Mouse (Mus musculus): Measurements from ENCODE around the gene Gbx2. TPM values are rescaled to one million over a fixed set of nuclear protein-coding genes. Genes with fewer than 3 reads are reported as not detected.

The Gbx2 gene
- polyA plus RNA-seq, 1 experiment from 2014 or later, result not detected

DNA sequence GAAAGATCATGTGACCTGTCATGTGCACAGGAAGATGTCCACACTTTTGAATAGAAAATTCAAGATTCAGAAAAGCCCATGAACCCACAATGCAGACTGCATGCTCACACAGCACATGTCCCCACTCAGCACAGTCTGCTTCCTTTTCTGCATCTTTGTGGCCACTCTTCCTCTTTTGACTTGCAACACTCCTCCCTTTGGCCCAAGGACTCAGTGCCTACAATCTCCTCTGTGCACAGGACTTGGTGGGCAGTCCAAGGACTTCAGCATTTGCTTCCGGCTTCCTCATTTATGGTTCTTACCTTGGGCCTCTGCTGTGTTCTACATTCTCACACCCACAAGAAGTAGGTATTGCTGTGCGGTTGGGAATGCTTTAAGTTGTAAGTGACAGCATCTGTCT, 28.7 kb downstream of the Gbx2 start:
- H3K9ac ChIP-seq (ENCODE audit: low read length), result no peak overlapping the region
- H3K4me1 ChIP-seq (replicated peaks; ENCODE audit: control insufficient read depth, insufficient read depth, low read length), result no peaks in the 10 kb centered on the region
- H3K4me3 ChIP-seq (ENCODE audit: low read length), result no peak overlapping the region
- no peak overlapping the region for H3K27ac ChIP-seq (ENCODE audit: low read length)
- no peak for ATAC-seq (ENCODE audit: low read depth)
- H3K4me2 ChIP-seq (ENCODE audit: low read depth, low read length), result no peak overlapping the region
- H3K9me3 ChIP-seq (ENCODE audit: control insufficient read depth, low read length), result no peaks in the 10 kb centered on the region
- 88% methylated on average over 2 of the region's 2 CpGs for WGBS
- no peaks in the 10 kb centered on the region for H3K27me3 ChIP-seq (ENCODE audit: control insufficient read depth, insufficient read depth, low read depth, low read length)
- no peaks in the 10 kb centered on the region for H3K36me3 ChIP-seq (ENCODE audit: control insufficient read depth, insufficient read depth, low read length)

- 79% methylated on average over 4 of the region's 4 CpGs for WGBS
- Histone ChIP-seq H3K36me3 (ENCODE audit: control insufficient read depth, insufficient read depth, low read length) (no peaks in the 10 kb centered on the region), H3K27ac (ENCODE audit: low read length) (no peak overlapping the region), H3K4me2 (ENCODE audit: low read depth, low read length) (no peak overlapping the region), H3K9me3 (ENCODE audit: control insufficient read depth, low read length) (no peaks in the 10 kb centered on the region), H3K4me1 (replicated peaks; ENCODE audit: control insufficient read depth, insufficient read depth, low read length) (no peaks in the 10 kb centered on the region), H3K4me3 (ENCODE audit: low read length) (no peak overlapping the region), H3K9ac (ENCODE audit: low read length) (no peak overlapping the region), H3K27me3 (ENCODE audit: control insufficient read depth, insufficient read depth, low read depth, low read length) (no peaks in the 10 kb centered on the region)
- ATAC-seq (ENCODE audit: low read depth), result no peak
Measured at GRCm38 (mm10) chr1:89901381-89901780, 29.6 kb downstream of the Gbx2 start.

- H3K27ac ChIP-seq (ENCODE audit: low read length), result no peak overlapping the region
- H3K4me1 ChIP-seq (replicated peaks; ENCODE audit: control insufficient read depth, insufficient read depth, low read length), result no peaks in the 10 kb centered on the region
- H3K4me2 ChIP-seq (ENCODE audit: low read depth, low read length), result no peak overlapping the region
- no peaks in the 10 kb centered on the region for H3K36me3 ChIP-seq (ENCODE audit: control insufficient read depth, insufficient read depth, low read length)
- H3K4me3 ChIP-seq (ENCODE audit: low read length), result no peak overlapping the region
- no peak overlapping the region for H3K9ac ChIP-seq (ENCODE audit: low read length)
- no peak for ATAC-seq (ENCODE audit: low read depth)
- WGBS, result 58% methylated on average over 11 of the region's 11 CpGs
- no peaks in the 10 kb centered on the region for H3K9me3 ChIP-seq (ENCODE audit: control insufficient read depth, low read length)
- H3K27me3 ChIP-seq (ENCODE audit: control insufficient read depth, insufficient read depth, low read depth, low read length), result no peaks in the 10 kb centered on the region
Measured at GRCm38 (mm10) chr1:89899761-89900445, 31.1 kb downstream of the Gbx2 start.

- WGBS, result 77% methylated on average over 2 of the region's 2 CpGs
- Histone ChIP-seq H3K9ac (ENCODE audit: low read length) (no peak overlapping the region), H3K4me3 (ENCODE audit: low read length) (no peak overlapping the region), H3K36me3 (ENCODE audit: control insufficient read depth, insufficient read depth, low read length) (no peaks in the 10 kb centered on the region), H3K27me3 (ENCODE audit: control insufficient read depth, insufficient read depth, low read depth, low read length) (no peaks in the 10 kb centered on the region), H3K9me3 (ENCODE audit: control insufficient read depth, low read length) (no peaks in the 10 kb centered on the region), H3K27ac (ENCODE audit: low read length) (no peak overlapping the region), H3K4me2 (ENCODE audit: low read depth, low read length) (no peak overlapping the region), H3K4me1 (replicated peaks; ENCODE audit: control insufficient read depth, insufficient read depth, low read length) (no peaks in the 10 kb centered on the region)
- no peak for ATAC-seq (ENCODE audit: low read depth)
Measured at GRCm38 (mm10) chr1:89899036-89899435, 31.9 kb downstream of the Gbx2 start.

- H3K9ac ChIP-seq (ENCODE audit: low read length), result no peak overlapping the region
- ATAC-seq (ENCODE audit: low read depth), result no peak
Measured at GRCm38 (mm10) chr1:89895801-89896200, 35.2 kb downstream of the Gbx2 start.

GRCm38 (mm10) chr1:89892281-89892680, 38.7 kb downstream of the Gbx2 start:
- H3K36me3 ChIP-seq (ENCODE audit: control insufficient read depth, insufficient read depth, low read length), result peaks cover 6% of the 10 kb centered on the region
- no peak for ATAC-seq (ENCODE audit: low read depth)
- no peaks in the 10 kb centered on the region for H3K27me3 ChIP-seq (ENCODE audit: control insufficient read depth, insufficient read depth, low read depth, low read length)
- H3K4me1 ChIP-seq (replicated peaks; ENCODE audit: control insufficient read depth, insufficient read depth, low read length), result no peaks in the 10 kb centered on the region
- H3K27ac ChIP-seq (ENCODE audit: low read length), result no peak overlapping the region
- no peak overlapping the region for H3K4me3 ChIP-seq (ENCODE audit: low read length)
- 54% methylated on average over 7 of the region's 7 CpGs for WGBS
- no peak overlapping the region for H3K9ac ChIP-seq (ENCODE audit: low read length)
- H3K4me2 ChIP-seq (ENCODE audit: low read depth, low read length), result no peak overlapping the region
- H3K9me3 ChIP-seq (ENCODE audit: control insufficient read depth, low read length), result no peaks in the 10 kb centered on the region

More at GRCm38 (mm10) chr1:89895801-89896200, 35.2 kb downstream of the Gbx2 start:
- Histone ChIP-seq H3K27me3 (ENCODE audit: control insufficient read depth, insufficient read depth, low read depth, low read length) (no peaks in the 10 kb centered on the region), H3K9me3 (ENCODE audit: control insufficient read depth, low read length) (no peaks in the 10 kb centered on the region), H3K4me1 (replicated peaks; ENCODE audit: control insufficient read depth, insufficient read depth, low read length) (no peaks in the 10 kb centered on the region), H3K27ac (ENCODE audit: low read length) (no peak overlapping the region), H3K4me3 (ENCODE audit: low read length) (no peak overlapping the region), H3K4me2 (ENCODE audit: low read depth, low read length) (no peak overlapping the region), H3K36me3 (ENCODE audit: control insufficient read depth, insufficient read depth, low read length) (peaks cover 2% of the 10 kb centered on the region; the same call in 1 of the 2 replicates)
- 72% methylated on average over 5 of the region's 5 CpGs for WGBS

DNA sequence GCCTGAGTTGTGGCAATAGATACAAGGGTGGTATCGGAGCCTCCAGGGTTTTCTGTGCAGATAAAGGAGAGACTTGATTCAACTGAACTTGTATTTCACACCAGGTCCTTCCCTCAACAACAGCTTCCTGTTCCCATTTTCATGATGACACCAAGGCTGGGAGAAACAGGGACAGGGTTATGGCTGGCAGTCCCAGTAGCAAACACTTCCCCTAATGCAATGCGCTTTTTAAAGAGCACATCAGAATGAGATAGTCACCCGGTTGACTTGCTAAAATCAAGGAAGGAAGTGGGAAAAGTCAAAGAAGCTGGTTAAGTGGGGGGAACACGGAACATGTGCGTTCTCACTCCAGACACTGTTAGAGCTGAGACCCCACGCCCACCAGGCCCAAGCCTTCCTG, 39.6 kb downstream of the Gbx2 start:
- Histone ChIP-seq H3K4me3 (ENCODE audit: low read length) (no peak overlapping the region), H3K4me1 (replicated peaks; ENCODE audit: control insufficient read depth, insufficient read depth, low read length) (no peaks in the 10 kb centered on the region), H3K27ac (ENCODE audit: low read length) (no peak overlapping the region), H3K36me3 (ENCODE audit: control insufficient read depth, insufficient read depth, low read length) (peaks cover 6% of the 10 kb centered on the region), H3K9ac (ENCODE audit: low read length) (no peak overlapping the region), H3K4me2 (ENCODE audit: low read depth, low read length) (no peak overlapping the region), H3K9me3 (ENCODE audit: control insufficient read depth, low read length) (no peaks in the 10 kb centered on the region), H3K27me3 (ENCODE audit: control insufficient read depth, insufficient read depth, low read depth, low read length) (no peaks in the 10 kb centered on the region)
- ATAC-seq (ENCODE audit: low read depth), result no peak
- 76% methylated on average over 6 of the region's 6 CpGs for WGBS

DNA sequence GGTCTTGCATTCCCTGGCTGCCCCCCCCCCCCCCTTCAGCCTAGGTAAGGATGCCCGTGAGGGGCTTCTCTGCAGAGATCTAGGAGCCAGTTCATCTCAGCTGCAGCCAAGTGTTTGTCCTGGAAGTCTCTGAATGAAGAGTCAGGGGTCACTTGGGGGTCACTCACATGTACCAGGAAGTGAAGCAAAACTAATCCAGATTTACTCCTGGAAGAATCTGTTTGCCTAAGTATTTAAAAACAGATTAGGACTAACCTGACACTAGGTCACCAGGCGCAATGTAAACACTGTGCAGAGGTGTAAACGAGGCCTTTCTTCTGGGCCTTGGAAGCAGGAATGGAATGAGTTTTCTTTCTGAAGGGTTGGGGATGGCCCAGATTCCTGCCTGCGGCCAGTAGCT, 45.3 kb downstream of the Gbx2 start:
- H3K27ac ChIP-seq (ENCODE audit: low read length), result no peak overlapping the region
- peaks cover 8% of the 10 kb centered on the region; the same call in 1 of the 2 replicates for H3K4me1 ChIP-seq (replicated peaks; ENCODE audit: control insufficient read depth, insufficient read depth, low read length)
- no peak overlapping the region for H3K9ac ChIP-seq (ENCODE audit: low read length)
- H3K4me3 ChIP-seq (ENCODE audit: low read length), result no peak overlapping the region
- 22% methylated on average over 4 of the region's 4 CpGs for WGBS
- H3K36me3 ChIP-seq (ENCODE audit: control insufficient read depth, insufficient read depth, low read length), result peaks cover 4% of the 10 kb centered on the region; the same call in 1 of the 2 replicates
- H3K4me2 ChIP-seq (ENCODE audit: low read depth, low read length), result no peak overlapping the region
- no peaks in the 10 kb centered on the region for H3K9me3 ChIP-seq (ENCODE audit: control insufficient read depth, low read length)
- ATAC-seq (ENCODE audit: low read depth), result peak; percentile 17; the same call in 1 of the 2 replicates
- H3K27me3 ChIP-seq (ENCODE audit: control insufficient read depth, insufficient read depth, low read depth, low read length), result no peaks in the 10 kb centered on the region

GRCm38 (mm10) chr1:89884335-89884734, 46.6 kb downstream of the Gbx2 start:
- no peaks in the 10 kb centered on the region for H3K9me3 ChIP-seq (ENCODE audit: control insufficient read depth, low read length)
- H3K4me1 ChIP-seq (replicated peaks; ENCODE audit: control insufficient read depth, insufficient read depth, low read length), result peaks cover 10% of the 10 kb centered on the region; the same call in 1 of the 2 replicates
- 0 out of 2 replicates have a peak, but pooled peaks cover 4% of the 10 kb centered on the region for H3K36me3 ChIP-seq (ENCODE audit: control insufficient read depth, insufficient read depth, low read length)
- H3K4me3 ChIP-seq (ENCODE audit: low read length), result no peak overlapping the region
- H3K27me3 ChIP-seq (ENCODE audit: control insufficient read depth, insufficient read depth, low read depth, low read length), result no peaks in the 10 kb centered on the region
- H3K27ac ChIP-seq (ENCODE audit: low read length), result no peak overlapping the region
- 88% methylated on average over 8 of the region's 8 CpGs for WGBS
- ATAC-seq (ENCODE audit: low read depth), result no peak
- H3K4me2 ChIP-seq (ENCODE audit: low read depth, low read length), result no peak overlapping the region
- H3K9ac ChIP-seq (ENCODE audit: low read length), result no peak overlapping the region

Measured in lung, embryonic 16.5 days (tissue).